Mouse (Mus musculus): ENCODE measurements around the gene Nme3. TPM values are rescaled to one million over a fixed set of nuclear protein-coding genes. Genes with fewer than 3 reads are reported as not detected.

Gene Nme3
- 85.6 and 95.8 TPM in 2 replicates for polyA plus RNA-seq (2014; fragmentation: Nextera tagmentation; extraction: Ambion mirVana)

DNA sequence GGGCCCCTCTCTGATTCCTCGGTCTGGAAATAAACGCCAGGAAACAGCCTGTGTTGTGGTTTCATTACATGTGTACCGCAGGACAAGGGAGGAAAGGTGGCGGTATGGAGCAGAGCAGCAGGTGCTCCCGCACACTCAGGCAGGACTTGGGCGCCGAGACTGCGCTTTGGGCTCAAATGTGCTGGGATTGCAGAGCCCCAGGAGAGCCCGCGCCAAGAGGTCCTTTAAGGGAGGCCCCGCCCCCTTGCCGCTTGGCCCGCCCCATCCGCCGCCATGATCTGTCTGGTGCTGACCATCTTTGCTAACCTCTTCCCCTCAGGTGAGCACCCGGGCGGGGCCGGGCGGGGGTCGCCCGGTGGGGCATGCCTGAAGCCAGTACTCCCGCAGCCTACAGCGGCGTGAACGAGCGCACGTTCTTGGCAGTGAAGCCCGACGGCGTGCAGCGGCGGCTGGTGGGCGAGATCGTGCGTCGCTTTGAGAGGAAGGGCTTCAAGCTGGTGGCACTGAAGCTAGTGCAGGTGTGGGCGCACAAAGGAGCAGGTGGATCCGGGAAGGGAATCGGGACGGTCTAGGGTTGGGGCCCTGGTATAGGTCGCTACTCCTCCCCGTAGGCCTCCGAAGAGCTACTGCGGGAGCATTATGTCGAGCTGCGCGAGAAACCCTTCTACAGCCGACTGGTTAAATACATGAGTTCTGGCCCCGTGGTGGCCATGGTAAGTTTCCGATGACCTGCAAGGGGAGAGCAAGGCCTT, at the start of gene Nme3:
Nme3 (plus strand) TSS at position 260 of the 752 bp plus-strand sequence.
- Histone ChIP-seq H3K9ac (peak within 1 kb of the TSS; percentile 88), H3K27ac (peak within 1 kb of the TSS; percentile 86), H3K9me3 (ENCODE audit: control insufficient read depth, low read length) (no peaks in the 10 kb centered on the region), H3K36me3 (replicated peaks; ENCODE audit: control insufficient read depth, insufficient read depth) (peaks cover 68% of the 10 kb centered on the region), H3K4me3 (replicated peaks; ENCODE audit: low read length) (peak within 1 kb of the TSS; percentile 71), H3K4me1 (replicated peaks; ENCODE audit: control insufficient read depth, insufficient read depth, low read length) (peaks cover 34% of the 10 kb centered on the region), H3K4me2 (replicated peaks) (peak within 1 kb of the TSS; percentile 97), H3K27me3 (ENCODE audit: control insufficient read depth, insufficient read depth, low read length) (no peaks in the 10 kb centered on the region)
- ATAC-seq (ENCODE audit: low FRiP score) (peak; percentile 60), DNase-seq (ENCODE audit: low spot score) (peak; percentile 69)
- WGBS: 1% methylated on average over 50 of the region's 50 CpGs

DNA sequence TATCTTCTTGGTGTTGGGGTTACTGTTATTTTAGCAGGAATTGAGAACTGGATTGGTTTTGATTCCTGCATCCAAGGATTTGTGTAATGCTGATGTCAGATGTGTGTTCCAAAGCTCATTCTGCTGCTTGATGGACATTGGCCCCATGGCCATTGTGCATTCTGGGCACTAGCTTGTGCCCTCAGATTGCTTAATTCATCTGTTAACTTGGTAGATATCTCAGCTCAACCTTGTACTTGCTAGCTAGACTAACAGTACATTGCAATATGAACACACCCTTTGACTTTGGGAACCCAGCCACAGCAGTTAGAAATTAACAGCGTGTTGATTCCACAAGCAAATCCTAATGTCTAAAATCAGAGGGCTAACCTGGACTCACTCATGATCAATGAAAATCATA, 48.9 kb upstream of the Nme3 start:
- no peak for ATAC-seq (ENCODE audit: low FRiP score)

GRCm38 (mm10) chr17:24848600-24849031, 47.7 kb upstream of the Nme3 start:
- Histone ChIP-seq H3K4me1 (replicated peaks; ENCODE audit: control insufficient read depth, insufficient read depth, low read length) (peaks cover 20% of the 10 kb centered on the region), H3K4me3 (replicated peaks; ENCODE audit: low read length) (peak overlapping the region; percentile 63), H3K27me3 (ENCODE audit: control insufficient read depth, insufficient read depth, low read length) (no peaks in the 10 kb centered on the region), H3K9me3 (ENCODE audit: control insufficient read depth, low read length) (no peaks in the 10 kb centered on the region), H3K27ac (no peak overlapping the region), H3K36me3 (replicated peaks; ENCODE audit: control insufficient read depth, insufficient read depth) (peaks cover 10% of the 10 kb centered on the region), H3K9ac (0 out of 2 replicates have a peak overlapping the region, but pooled peaks have one; percentile 81), H3K4me2 (replicated peaks) (peak overlapping the region; percentile 94)
- no peak for DNase-seq (ENCODE audit: low spot score)
- ATAC-seq (ENCODE audit: low FRiP score): no peak

More for the DNA sequence above, 48.9 kb upstream of the Nme3 start:
- Histone ChIP-seq H3K4me2 (replicated peaks) (no peak overlapping the region), H3K27ac (no peak overlapping the region), H3K36me3 (replicated peaks; ENCODE audit: control insufficient read depth, insufficient read depth) (no peaks in the 10 kb centered on the region), H3K27me3 (ENCODE audit: control insufficient read depth, insufficient read depth, low read length) (no peaks in the 10 kb centered on the region; the same call in 1 of the 2 replicates), H3K4me3 (replicated peaks; ENCODE audit: low read length) (no peak overlapping the region), H3K9ac (no peak overlapping the region), H3K4me1 (replicated peaks; ENCODE audit: control insufficient read depth, insufficient read depth, low read length) (peaks cover 20% of the 10 kb centered on the region), H3K9me3 (ENCODE audit: control insufficient read depth, low read length) (no peaks in the 10 kb centered on the region)
- WGBS: 98% methylated on average over 1 of the region's 1 CpGs
- DNase-seq (ENCODE audit: low spot score): no peak

DNA sequence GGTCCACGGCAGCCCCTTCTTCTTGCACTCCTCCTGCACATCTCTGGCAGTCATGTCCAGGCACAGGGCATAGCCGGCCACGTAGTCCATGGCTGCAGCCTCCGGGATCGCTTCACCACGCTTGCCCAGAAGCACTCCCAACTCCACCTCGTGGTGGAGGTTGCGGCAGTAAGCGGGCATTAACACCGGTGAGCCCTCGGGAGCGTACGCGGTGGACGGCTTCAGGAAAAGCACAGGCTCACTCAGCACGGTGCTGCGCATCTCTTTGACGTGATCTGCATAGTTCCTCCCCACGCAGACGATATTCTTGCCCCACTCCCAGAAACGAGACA, 46.6 kb upstream of the Nme3 start:
- Histone ChIP-seq H3K4me2 (replicated peaks) (peak overlapping the region; percentile 94), H3K4me1 (replicated peaks; ENCODE audit: control insufficient read depth, insufficient read depth, low read length) (peaks cover 20% of the 10 kb centered on the region), H3K9me3 (ENCODE audit: control insufficient read depth, low read length) (no peaks in the 10 kb centered on the region), H3K36me3 (replicated peaks; ENCODE audit: control insufficient read depth, insufficient read depth) (peaks cover 21% of the 10 kb centered on the region), H3K4me3 (replicated peaks; ENCODE audit: low read length) (peak overlapping the region; percentile 63), H3K27ac (peak overlapping the region; percentile 93), H3K27me3 (ENCODE audit: control insufficient read depth, insufficient read depth, low read length) (no peaks in the 10 kb centered on the region), H3K9ac (peak overlapping the region; percentile 81)
- ATAC-seq (ENCODE audit: low FRiP score) (peak; percentile 59; the same call in 1 of the 2 replicates), DNase-seq (ENCODE audit: low spot score) (no peak)
- WGBS: under 1% methylated on average over 21 of the region's 21 CpGs

DNA sequence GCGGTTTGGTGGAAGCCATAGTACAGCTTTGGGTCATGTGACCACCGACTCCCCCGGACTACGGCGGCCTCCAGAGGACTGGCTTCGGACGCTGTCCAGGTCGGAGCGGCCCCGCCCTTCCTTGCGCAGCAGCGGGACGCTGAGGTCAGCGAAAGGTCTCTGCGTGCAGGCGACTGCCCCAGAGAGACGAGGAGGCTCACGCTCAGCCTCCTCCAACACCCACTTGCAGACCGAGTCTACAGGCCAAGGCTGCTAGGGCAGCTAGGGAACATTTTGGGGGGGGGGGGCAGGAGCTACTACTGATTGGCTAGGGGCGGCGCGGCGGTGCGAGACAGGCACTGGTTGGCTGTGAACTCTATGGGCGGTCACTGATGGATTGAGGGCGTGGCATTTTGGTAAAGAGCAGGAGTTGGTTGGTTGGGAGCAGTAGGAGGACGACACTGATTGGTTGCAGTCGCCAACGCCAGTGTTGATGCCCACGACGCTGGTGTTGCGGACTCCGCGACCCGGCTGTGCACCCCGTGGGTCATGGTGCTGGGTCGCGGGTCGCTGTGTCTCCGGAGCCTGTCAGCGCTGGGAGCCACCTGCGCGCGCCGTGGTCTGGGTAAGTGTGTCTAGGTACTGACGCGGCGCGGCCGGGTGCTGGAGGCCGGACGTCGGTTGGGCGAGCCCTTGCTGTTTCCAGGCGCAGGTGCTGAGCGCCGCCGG, 46.1 kb upstream of the Nme3 start, which contains the start of gene Fahd1:
Fahd1 (minus strand) TSS at position 300 of the 708 bp plus-strand sequence.
- WGBS: 0% methylated on average over 58 of the region's 58 CpGs
- Histone ChIP-seq H3K9ac (peak within 1 kb of the TSS; percentile 81), H3K36me3 (replicated peaks; ENCODE audit: control insufficient read depth, insufficient read depth) (peaks cover 25% of the 10 kb centered on the region), H3K27me3 (ENCODE audit: control insufficient read depth, insufficient read depth, low read length) (no peaks in the 10 kb centered on the region), H3K4me3 (replicated peaks; ENCODE audit: low read length) (peak within 1 kb of the TSS; percentile 63), H3K4me1 (replicated peaks; ENCODE audit: control insufficient read depth, insufficient read depth, low read length) (peaks cover 20% of the 10 kb centered on the region), H3K27ac (peak within 1 kb of the TSS; percentile 93), H3K4me2 (replicated peaks) (peak within 1 kb of the TSS; percentile 94), H3K9me3 (ENCODE audit: control insufficient read depth, low read length) (no peaks in the 10 kb centered on the region)
- DNase-seq (ENCODE audit: low spot score) (peak; percentile 93), ATAC-seq (ENCODE audit: low FRiP score) (peak; percentile 100)

DNA sequence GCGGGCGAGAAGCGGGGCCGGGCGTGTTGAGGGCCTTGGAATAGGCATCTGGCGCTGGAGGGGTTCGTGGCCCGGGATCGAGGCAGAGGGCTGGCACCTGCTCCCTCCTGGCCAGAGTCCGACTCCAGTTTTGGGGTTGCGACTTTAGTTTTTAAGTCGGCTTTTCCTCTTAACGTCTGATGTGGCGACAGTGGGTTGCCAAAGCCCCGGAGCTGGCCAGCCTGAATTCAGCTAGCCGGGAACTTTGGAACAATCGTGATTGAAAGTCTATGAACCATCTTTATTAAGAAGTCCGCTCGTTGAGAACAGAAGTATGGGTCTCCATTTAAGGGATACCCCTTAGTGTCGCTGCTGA, 45.5 kb upstream of the Nme3 start:
- Histone ChIP-seq H3K4me2 (replicated peaks) (peak overlapping the region; percentile 94), H3K36me3 (replicated peaks; ENCODE audit: control insufficient read depth, insufficient read depth) (peaks cover 28% of the 10 kb centered on the region), H3K4me3 (replicated peaks; ENCODE audit: low read length) (peak overlapping the region; percentile 63), H3K27ac (peak overlapping the region; percentile 3; the same call in 1 of the 2 replicates), H3K4me1 (replicated peaks; ENCODE audit: control insufficient read depth, insufficient read depth, low read length) (peaks cover 20% of the 10 kb centered on the region), H3K9me3 (ENCODE audit: control insufficient read depth, low read length) (no peaks in the 10 kb centered on the region), H3K27me3 (ENCODE audit: control insufficient read depth, insufficient read depth, low read length) (no peaks in the 10 kb centered on the region), H3K9ac (peak overlapping the region; percentile 60)
- DNase-seq (ENCODE audit: low spot score): no peak
- ATAC-seq (ENCODE audit: low FRiP score): no peak
- 1% methylated on average over 20 of the region's 20 CpGs for WGBS

DNA sequence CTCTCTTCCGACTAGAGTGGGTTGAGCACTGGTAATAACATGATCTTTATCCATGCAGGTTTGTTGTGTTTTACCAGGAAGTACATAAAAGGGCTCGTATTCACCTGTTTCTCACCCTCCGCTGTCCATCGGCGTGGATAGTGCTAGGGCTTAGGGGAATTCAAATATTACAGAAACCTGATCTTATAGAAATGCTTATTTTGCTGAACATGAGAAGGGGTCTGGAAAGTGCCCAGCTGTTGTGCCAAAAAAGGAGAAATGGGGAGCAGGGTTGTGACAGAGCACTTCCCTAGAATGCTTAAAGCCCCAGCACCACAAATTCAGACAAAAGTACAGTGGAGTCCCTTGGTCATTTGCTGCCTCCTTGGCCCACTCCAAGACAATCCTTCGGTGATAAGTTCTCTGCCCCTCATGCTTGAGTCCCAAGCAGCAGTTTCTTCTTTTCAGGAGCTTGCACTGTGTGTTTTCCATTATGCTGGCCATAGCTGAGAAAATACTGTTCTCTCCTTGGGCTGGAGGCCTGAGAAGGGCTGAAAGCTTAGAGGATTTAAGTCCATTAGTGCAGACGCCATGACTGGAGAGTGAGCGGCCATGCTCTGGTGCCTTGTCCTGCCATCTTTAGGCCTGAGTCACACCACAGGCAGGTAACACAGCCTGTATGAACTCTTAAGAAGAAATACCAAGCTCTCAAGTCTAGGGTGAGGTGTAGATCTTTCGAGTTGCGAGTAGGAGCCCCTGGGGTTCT, 44.7 kb upstream of the Nme3 start:
- Histone ChIP-seq H3K4me1 (replicated peaks; ENCODE audit: control insufficient read depth, insufficient read depth, low read length) (peaks cover 20% of the 10 kb centered on the region), H3K27me3 (ENCODE audit: control insufficient read depth, insufficient read depth, low read length) (no peaks in the 10 kb centered on the region), H3K9ac (peak overlapping the region; percentile 60), H3K4me2 (replicated peaks) (peak overlapping the region; percentile 94), H3K27ac (no peak overlapping the region), H3K36me3 (replicated peaks; ENCODE audit: control insufficient read depth, insufficient read depth) (peaks cover 30% of the 10 kb centered on the region), H3K4me3 (replicated peaks; ENCODE audit: low read length) (peak overlapping the region; percentile 63), H3K9me3 (ENCODE audit: control insufficient read depth, low read length) (no peaks in the 10 kb centered on the region)
- 83% methylated on average over 10 of the region's 10 CpGs for WGBS
- no peak for ATAC-seq (ENCODE audit: low FRiP score)
- no peak for DNase-seq (ENCODE audit: low spot score)

GRCm38 (mm10) chr17:24855838-24856464, 40.3 kb upstream of the Nme3 start:
- Histone ChIP-seq H3K27me3 (ENCODE audit: control insufficient read depth, insufficient read depth, low read length) (no peaks in the 10 kb centered on the region), H3K4me3 (replicated peaks; ENCODE audit: low read length) (no peak overlapping the region), H3K4me2 (replicated peaks) (no peak overlapping the region), H3K9ac (no peak overlapping the region), H3K27ac (no peak overlapping the region), H3K4me1 (replicated peaks; ENCODE audit: control insufficient read depth, insufficient read depth, low read length) (peaks cover 4% of the 10 kb centered on the region; the same call in 1 of the 2 replicates), H3K9me3 (ENCODE audit: control insufficient read depth, low read length) (no peaks in the 10 kb centered on the region), H3K36me3 (replicated peaks; ENCODE audit: control insufficient read depth, insufficient read depth) (peaks cover 43% of the 10 kb centered on the region)
- no peak for DNase-seq (ENCODE audit: low spot score)
- no peak for ATAC-seq (ENCODE audit: low FRiP score)
- WGBS: 83% methylated on average over 3 of the region's 3 CpGs
